Mouse (Mus musculus): Measurements from ENCODE around the gene Ptpro.
"Not testable (repeated sequence)": the region's sequence is repeated elsewhere in the genome, so short reads cannot be mapped to it uniquely, and the experiment has no call there.

Ptpro gene

GRCm38 (mm10) chr6:137456064-137456463 lies 203.9 kb downstream of the Ptpro start:
- DNase-seq (ENCODE audit: low spot score): no peak

DNA sequence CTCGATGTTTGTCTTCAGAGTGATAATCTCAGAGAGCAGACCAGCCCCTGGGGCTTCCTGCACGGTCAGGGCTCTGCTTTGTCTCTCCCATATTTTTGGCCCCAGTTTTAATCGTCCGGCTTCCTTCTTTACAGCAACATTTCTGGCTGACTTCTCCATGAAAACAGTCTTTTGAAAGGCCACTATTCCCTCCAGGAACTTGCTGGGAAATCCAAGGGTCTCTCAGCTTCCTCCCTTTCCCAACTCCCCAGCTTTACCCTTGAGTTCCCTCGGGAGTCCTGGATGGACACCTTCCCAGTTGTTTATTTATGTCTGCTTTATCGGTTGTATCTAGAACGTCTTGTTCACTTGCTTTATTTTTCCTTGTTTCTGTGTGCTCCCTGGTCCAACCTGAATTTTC lies 205.1 kb downstream of the Ptpro start:
- no peak for DNase-seq (ENCODE audit: low spot score)

DNA sequence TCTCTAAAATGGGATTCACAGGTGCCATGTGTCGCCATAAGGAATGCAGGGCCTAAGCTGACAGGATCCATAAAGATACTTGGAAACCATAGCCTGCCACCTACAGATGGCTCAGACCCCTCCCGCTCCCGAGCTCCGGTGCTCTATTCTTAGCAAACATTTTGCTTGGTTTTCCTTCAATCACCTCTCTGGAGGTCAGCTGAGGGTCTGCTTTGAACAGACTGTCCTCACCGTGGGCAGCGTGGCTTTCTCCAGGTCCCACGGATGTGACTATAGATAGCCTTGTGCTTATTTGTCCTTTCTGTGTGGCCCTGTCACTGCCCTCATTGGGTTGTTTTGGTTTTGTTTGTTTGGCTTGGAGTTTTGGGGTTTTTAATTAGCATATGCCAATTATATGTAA lies 206.0 kb downstream of the Ptpro start:
- no peak for DNase-seq (ENCODE audit: low spot score)

- no peak for DNase-seq (ENCODE audit: low spot score)
Observed at GRCm38 (mm10) chr6:137463771-137464170, 211.7 kb downstream of the Ptpro start.

DNA sequence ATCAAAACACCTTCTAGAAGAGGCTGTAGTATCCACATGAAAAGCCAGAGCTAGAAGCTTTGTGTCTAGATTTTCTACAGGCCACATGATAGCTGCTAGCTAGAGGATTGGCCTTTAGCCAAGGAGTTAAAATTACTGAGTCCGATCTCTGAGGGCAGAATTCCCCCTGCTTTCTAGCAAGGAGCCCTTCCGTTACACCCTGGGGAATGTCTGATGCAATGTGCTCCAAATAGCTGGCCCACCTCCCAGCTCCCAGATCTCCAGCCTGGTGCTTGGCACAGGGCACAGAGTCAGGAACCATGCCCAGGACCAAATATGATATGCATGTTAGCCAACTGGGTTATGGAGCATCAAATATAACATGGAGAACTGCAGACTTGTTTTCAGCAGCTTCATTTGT lies 213.1 kb downstream of the Ptpro start:
- no peak for DNase-seq (ENCODE audit: low spot score)

DNA sequence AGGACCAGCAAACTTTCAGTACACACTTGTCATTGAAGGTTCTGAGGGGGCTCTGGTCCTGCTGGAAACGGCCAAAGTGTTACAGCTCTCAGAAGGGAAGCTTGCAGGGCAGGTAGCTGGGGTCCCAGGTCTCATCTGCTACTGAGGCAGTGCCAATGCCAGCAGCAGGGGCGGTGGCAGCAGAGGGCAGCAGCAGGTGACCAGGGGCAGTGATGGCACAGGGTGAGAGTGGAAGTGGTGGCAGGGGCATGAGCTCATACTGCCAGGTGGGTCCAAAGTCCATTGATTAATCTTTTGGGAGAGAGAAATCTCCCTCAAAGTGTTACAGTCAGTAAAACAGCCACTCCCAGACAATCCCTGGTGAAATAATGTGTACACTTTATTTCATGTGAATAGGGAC lies 214.1 kb downstream of the Ptpro start:
- no peak for DNase-seq (ENCODE audit: low spot score)

GRCm38 (mm10) chr6:137467696-137468095 lies 215.6 kb downstream of the Ptpro start:
- no peak for DNase-seq (ENCODE audit: low spot score)

- DNase-seq (ENCODE audit: low spot score): no peak
Observed at GRCm38 (mm10) chr6:137469541-137469940, 217.4 kb downstream of the Ptpro start.

DNA sequence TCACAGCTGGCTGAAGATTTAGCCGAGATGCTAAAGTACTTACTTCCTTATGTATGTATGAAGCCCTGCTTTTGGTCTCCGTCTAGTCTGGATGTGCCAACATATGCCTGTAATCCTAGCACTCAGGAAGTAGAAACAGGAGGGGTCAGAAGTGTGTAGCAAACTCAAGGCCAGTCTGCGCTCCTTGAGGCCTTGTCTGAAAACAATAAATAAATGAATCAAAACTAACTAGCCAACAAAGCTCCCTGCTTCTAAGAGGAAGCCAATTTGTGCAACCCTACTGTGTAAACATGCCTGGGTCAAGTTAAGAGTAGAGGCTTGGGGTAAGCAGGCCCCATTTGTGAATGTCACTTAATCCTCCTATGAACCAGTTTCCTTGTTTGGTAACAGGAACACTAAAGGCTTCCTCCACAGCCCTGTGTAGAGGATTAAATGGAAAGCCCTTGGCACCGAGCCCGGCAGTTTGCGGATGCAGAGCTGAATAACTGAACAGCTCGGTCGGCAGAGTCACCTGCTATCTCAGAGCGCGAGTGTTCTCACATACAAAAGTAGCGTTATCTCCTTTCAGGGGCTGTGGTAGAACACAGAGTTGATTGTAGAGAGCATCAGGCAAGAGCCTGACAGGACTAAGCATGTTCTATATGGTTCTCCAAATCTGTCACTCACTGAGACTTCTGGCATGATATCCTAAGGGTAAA lies 218.9 kb downstream of the Ptpro start:
- peak; percentile 69 for DNase-seq (ENCODE audit: low spot score)

- no peak for DNase-seq (ENCODE audit: low spot score)
Observed at GRCm38 (mm10) chr6:137472129-137472528, 220.0 kb downstream of the Ptpro start.

DNA sequence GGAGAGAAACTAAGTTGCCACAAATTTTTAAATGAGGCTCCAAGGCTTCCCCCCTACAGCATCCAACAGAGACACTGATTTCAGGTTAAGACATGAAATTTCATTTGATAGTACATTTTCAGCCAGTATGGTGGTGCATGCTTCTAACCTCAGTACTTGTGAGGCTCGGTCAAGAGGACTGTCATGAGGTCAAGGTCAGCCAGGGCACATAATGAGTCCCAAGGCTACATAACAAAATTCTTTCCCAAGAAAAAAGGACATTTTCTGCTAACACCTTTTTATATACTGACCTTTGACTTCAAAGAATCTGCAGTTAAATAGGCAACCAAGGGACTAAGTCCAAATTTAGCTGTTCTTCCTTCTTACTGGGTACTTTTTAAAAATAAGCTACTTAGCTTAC lies 221.3 kb downstream of the Ptpro start:
- DNase-seq (ENCODE audit: low spot score): no peak

DNA sequence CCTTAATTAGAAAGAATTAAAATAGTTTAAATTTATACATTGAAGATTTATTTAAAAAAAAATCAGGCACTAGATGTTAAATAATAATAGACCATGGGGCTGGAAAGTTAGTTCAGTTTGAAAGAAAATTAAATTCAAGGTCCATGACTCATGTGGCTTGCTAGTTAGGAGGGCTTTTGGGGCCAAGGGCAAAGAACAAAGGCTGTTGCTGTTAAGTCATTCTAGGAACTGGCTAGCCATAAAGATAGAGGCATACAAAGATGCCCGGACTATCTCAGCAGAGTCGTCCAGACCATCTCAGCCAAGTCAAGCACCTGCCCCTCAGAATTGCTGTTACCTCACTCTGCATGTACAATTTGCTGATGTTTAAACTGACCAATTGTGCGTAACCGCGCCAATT lies 223.6 kb downstream of the Ptpro start:
- DNase-seq (ENCODE audit: low spot score): not testable (repeated sequence)

- no peak for DNase-seq (ENCODE audit: low spot score)
Observed at GRCm38 (mm10) chr6:137482891-137483290, 230.8 kb downstream of the Ptpro start.

- no peak for DNase-seq (ENCODE audit: low spot score)
Observed at GRCm38 (mm10) chr6:137487443-137487842, 235.3 kb downstream of the Ptpro start.

GRCm38 (mm10) chr6:137490115-137490514 lies 238.0 kb downstream of the Ptpro start:
- no peak for DNase-seq (ENCODE audit: low spot score)

- no peak for DNase-seq (ENCODE audit: low spot score)
Observed at GRCm38 (mm10) chr6:137491659-137492058, 239.5 kb downstream of the Ptpro start.

DNA sequence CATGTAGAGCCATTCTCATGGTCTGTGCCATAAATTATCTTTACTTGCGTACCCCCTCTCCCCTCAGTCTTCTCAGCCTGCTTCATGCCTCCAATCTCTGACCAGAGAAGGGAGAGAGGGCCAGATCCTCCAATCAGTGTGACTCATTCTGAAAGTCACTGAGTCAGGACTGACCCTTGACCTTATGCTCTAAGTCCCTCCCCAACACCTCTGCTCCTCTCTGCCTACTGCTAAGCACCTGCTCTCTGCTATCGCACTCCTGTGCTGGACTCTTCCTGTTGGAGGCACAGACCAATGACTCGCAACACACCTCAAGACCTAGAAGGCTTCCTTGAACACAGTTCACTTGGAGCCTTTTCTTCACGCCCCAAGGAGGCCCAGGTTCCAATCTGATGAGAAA lies 240.5 kb downstream of the Ptpro start:
- no peak for DNase-seq (ENCODE audit: low spot score)

DNA sequence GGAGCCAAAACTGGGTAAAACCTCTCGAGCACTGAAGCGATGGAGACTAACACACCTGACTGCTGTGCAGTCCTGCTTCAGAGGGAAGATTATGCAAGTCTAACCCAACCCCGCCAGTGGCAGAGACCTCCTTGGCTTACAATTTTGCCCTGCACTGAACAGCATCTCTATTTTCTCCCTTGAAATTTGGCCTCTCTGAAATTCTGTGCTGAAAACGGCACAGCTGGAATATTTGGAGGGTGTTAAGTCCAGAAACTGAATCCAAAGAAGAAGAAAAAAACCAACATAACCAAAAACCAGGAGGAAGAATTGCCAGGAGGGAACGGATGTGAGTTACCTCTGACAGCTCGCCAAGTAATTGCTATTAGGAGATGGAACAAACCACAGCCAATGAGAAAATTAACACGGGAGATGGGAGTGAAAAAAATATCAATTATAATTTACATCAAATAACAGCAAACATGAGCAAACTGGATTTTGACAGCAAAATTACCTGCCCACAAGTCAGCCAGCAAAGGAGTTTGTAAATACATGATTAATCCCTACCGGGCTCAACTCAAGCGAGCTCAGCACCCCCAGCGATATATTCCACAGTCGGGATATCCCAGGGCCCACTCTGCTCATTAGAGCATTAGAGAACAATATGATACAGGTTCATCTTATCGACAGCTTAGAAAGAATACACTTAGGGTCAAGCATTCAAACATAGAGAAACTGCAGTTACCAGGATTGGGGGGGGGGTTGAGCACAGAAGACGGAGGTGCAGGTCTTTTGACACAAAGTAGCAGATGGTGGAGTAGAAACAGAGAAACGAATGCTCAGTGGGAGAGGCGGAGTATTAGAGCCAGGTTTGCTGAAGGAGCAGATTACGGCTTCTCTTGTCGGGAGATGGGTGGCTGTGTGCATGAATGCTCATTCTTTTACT lies 241.4 kb downstream of the Ptpro start:
- no peak for DNase-seq (ENCODE audit: low spot score)

DNA sequence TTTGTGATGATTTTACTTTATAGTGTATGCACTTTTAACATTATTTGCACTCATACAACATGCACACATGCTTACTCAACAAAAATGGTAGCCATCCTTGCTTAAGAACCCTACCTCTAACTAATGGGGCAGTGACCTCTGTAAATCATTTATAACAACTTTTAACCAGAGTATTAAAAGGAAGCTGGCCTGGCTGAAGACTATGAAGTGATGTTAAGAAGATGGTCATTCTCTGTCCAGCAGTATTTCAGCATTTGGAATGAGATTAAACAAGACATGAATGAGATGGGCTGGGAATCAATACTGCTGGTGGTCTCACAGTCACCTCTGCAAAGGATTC lies 242.0 kb downstream of the Ptpro start:
- no peak for DNase-seq (ENCODE audit: low spot score)

- no peak for DNase-seq (ENCODE audit: low spot score)
Observed at GRCm38 (mm10) chr6:137494801-137495200, 242.7 kb downstream of the Ptpro start.

DNA sequence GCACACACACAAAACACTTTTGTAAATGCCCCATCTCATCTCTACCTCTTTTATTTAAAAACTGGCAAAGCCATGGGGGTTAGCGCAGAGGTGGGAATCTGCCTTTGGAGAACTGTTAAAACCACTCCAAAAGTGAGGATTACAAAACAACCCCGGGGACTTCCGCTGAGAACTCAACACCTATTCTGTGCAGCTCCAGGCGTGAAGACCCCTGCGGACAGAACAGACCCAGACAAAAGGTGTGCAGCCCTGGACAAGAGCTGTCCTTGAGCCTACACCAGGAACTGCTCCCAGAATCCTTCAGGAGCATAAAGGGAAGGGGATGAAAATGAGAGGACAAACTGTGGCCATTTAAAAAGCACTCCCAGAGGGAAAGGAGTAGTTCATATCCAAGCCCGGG lies 243.1 kb downstream of the Ptpro start:
- DNase-seq (ENCODE audit: low spot score): no peak

DNA sequence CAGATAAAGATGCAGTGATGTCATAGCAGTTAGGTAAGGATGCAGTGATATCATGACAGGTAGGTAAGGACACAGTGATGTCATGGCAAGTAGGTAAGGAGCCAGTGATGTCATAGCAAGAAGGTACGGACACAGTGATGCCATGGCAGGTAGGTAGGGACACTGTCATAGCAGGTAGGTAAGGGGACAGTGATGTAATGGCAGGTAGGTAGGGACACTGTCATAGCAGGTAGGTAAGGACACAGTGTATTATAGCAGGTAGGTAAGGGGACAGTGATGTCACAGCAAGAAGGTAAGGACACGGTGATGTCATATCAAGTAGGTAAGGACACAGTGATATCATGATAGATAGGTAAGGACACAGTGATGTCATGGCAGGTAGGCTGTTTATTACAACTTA lies 244.4 kb downstream of the Ptpro start:
- DNase-seq (ENCODE audit: low spot score): no peak

DNA sequence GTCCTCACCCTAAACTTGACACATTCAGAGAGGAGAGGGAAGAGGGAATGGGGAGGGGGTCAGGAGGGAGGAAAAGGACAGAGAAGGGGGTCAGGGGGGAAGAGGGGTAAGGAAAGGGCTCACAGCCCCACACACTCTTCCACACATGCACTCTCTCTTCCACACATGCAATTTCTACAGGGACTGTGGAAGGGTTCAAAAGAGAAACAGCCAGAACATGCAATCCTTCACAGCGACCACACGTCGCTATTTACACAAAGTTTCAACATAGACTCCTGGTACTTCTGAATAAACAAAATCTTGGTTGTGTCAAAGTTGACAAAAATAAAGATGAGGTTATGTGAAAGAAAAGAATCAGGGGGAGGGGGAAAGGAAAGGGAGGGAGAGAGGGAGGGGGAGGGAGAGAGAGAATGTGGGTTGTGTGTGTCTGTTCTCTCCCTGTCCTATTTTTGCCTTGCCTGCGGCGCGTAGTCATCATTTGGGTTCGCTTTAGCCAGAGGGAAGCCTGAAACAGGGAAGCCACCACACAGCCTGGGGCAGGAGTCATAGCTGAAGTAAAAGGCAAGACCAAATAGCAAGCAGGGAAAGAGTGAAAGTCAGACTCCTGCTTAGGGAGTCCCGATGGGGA lies 245.2 kb downstream of the Ptpro start:
- DNase-seq (ENCODE audit: low spot score): no peak

Data from layer of hippocampus, adult 9-10 months (tissue).